Mouse (Mus musculus): ENCODE measurements around the gene Gm20388.

- TF ChIP-seq CTCF (IDR thresholded peaks at IDR 0.05; ENCODE audit: control insufficient read depth, insufficient read depth, low read length) (no peak), POLR2A (IDR thresholded peaks at IDR 0.05; ENCODE audit: borderline replicate concordance, control insufficient read depth, low read depth, low read length) (no peak)
These were observed 267.5 kb downstream of the Gm20388 start for GRCm38 (mm10) chr8:120178124-120178514.

Measured in bone marrow, adult 2 months (tissue).